ENCODE assay signal across 25 mouse cellular contexts in genomic region chr2:160778034-160778433, GRCm38 (mm10).
"Had no signal": no experiment of that assay in that cellular context is flagged by ENCODE, and none has a peak within 500 bp of the region (broad histone marks: within the 10 kb centered on the region; RNA-seq: fewer than 3 reads in every experiment).

No protein-coding gene starts in this region.

- H3K9ac ChIP-seq: heart, embryonic 13.5 days; heart, embryonic 15.5 days; hindbrain, embryonic 12.5 days; hindbrain, embryonic 14.5 days; limb, embryonic 13.5 days; limb, embryonic 15.5 days; liver, embryonic 12.5 days; liver, embryonic 14.5 days had no signal

- H3K9me3 ChIP-seq: heart, embryonic 13.5 days; heart, embryonic 15.5 days; hindbrain, embryonic 10.5 days; hindbrain, embryonic 12.5 days; limb, embryonic 13.5 days; limb, embryonic 15.5 days; liver, embryonic 12.5 days had no signal

- H3K27ac ChIP-seq: gastrocnemius, adult 2 months; heart, adult 2 months; heart, embryonic 13.5 days; heart, embryonic 15.5 days; hindbrain, embryonic 10.5 days; hindbrain, embryonic 12.5 days; hindbrain, embryonic 14.5 days; left cerebral cortex, adult 2 months; limb, embryonic 13.5 days; limb, embryonic 15.5 days; liver, embryonic 12.5 days; liver, embryonic 14.5 days had no signal

- ATAC-seq: hindbrain, embryonic 16.5 days; inflammation-experienced regulatory T-cells, adult 6 months; intestine, postnatal 0 days; liver, embryonic 12.5 days had no signal

- H3K4me3 ChIP-seq: gastrocnemius, adult 2 months; heart, adult 2 months; heart, embryonic 13.5 days; heart, embryonic 15.5 days; hindbrain, embryonic 10.5 days; hindbrain, embryonic 12.5 days; left cerebral cortex, adult 2 months; limb, embryonic 13.5 days; limb, embryonic 15.5 days; liver, embryonic 12.5 days had no signal

- H3K4me1 ChIP-seq: heart, embryonic 15.5 days; hindbrain, embryonic 10.5 days; hindbrain, embryonic 12.5 days; limb, embryonic 13.5 days; limb, embryonic 15.5 days; liver, embryonic 12.5 days had no signal

- H3K4me2 ChIP-seq: heart, embryonic 11.5 days; heart, embryonic 13.5 days; heart, embryonic 15.5 days; hindbrain, embryonic 12.5 days; hindbrain, embryonic 14.5 days; limb, embryonic 13.5 days; limb, embryonic 15.5 days; liver, embryonic 12.5 days had no signal

- H3K36me3 ChIP-seq: liver, embryonic 12.5 days had no signal

- DNase-seq: gastrocnemius, adult 2 months; gastrocnemius, postnatal 14 days; heart, adult 2 months; heart, postnatal 14 days; heart, postnatal 4 days; kidney, adult 18-20 months; kidney, adult 8-10 months; kidney, postnatal 10 days; kidney, postnatal 25 days; kidney, postnatal 4 days; layer of hippocampus, adult 9-11 months had no signal

- H3K27me3 ChIP-seq: heart, embryonic 13.5 days; heart, embryonic 15.5 days; hindbrain, embryonic 12.5 days; limb, embryonic 13.5 days; limb, embryonic 15.5 days; liver, embryonic 12.5 days had no signal
